Mouse (Mus musculus): ENCODE measurements around the gene Hdac8. TPM values are rescaled to one million over a fixed set of nuclear protein-coding genes. Genes with fewer than 3 reads are reported as not detected.

Gene Hdac8
- polyA plus RNA-seq, 1 experiment from 2014 or later = 2.5 TPM

DNA sequence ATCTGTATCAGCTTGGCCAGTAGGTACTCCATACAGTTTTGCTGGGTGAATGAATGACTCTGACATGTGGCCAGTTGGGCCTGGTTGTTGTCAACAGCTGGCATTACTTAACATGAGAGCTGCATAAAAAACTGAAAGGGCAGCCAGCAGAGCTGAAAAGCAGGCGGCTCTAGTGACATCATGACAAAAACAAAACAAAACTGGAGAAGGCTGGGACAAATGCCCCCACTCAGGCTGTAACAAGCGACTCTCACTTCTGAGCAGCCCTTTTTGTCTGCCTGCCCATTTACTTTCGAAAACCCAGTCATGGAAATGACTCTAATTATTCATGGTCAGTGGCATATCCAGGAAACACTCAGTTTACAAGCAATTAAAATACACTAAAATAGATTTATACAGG lies 185.5 kb downstream of the Hdac8 start:
- no peak for ATAC-seq (ENCODE audit: low read depth)
- Histone ChIP-seq H3K4me3 (replicated peaks) (no peak overlapping the region), H3K9ac (no peak overlapping the region), H3K4me1 (replicated peaks) (peaks cover 40% of the 10 kb centered on the region), H3K27ac (peak overlapping the region; percentile 23; the same call in 1 of the 2 replicates), H3K36me3 (no peaks in the 10 kb centered on the region), H3K4me2 (no peak overlapping the region), H3K9me3 (replicated peaks) (no peaks in the 10 kb centered on the region), H3K27me3 (peaks cover 4% of the 10 kb centered on the region; the same call in 1 of the 2 replicates)
- DNase-seq = no peak
- 59% methylated on average over 3 of the region's 3 CpGs for WGBS (ENCODE audit: insufficient replicate concordance)

DNA sequence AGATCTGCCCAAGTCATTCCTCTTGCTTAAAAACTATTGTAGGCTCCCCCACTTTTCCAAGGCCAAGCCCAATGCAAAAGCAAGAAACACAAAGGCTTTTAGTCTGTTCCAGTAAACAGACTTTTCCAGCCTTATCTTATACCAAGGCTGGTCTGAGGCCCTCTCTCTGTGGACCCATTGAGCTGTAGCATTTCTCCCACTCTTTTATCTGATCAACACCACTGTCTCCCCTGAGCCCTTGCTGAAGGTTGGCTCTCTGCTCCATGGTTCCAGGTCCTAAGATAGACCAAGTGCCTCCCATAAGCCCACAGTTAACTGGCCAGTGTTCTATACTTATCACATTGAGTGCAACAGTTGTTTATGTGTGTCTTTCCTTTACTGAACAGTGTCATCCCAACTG lies 185.9 kb downstream of the Hdac8 start:
- Histone ChIP-seq H3K36me3 (no peaks in the 10 kb centered on the region), H3K27me3 (peaks cover 4% of the 10 kb centered on the region; the same call in 1 of the 2 replicates), H3K4me2 (no peak overlapping the region), H3K4me3 (replicated peaks) (no peak overlapping the region), H3K9ac (no peak overlapping the region), H3K9me3 (replicated peaks) (no peaks in the 10 kb centered on the region), H3K27ac (peak overlapping the region; percentile 23; the same call in 1 of the 2 replicates), H3K4me1 (replicated peaks) (peaks cover 37% of the 10 kb centered on the region)
- peak; percentile 87 for ATAC-seq (ENCODE audit: low read depth)
- DNase-seq = peak; percentile 16

DNA sequence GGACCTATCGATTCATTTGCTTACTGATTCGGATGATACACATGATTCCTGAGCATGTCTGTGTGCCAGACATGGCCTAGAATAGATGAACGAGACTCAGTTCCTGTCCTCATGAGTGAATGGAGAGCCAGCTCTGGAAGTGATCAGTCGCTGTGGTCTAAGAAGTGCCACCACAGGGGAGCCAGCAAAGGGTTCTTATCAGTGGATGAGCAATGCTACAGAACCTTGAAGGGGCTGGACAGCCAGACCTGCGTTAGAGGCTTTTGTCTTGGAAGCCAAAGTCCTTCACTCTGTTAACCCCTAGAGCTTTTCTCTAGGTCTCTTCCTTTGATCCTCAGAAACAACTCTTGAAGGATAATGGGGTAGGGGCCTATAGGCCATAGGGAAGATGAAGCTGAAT lies 186.4 kb downstream of the Hdac8 start:
- Histone ChIP-seq H3K27me3 (peaks cover 7% of the 10 kb centered on the region), H3K4me3 (replicated peaks) (no peak overlapping the region), H3K27ac (peak overlapping the region; percentile 23; the same call in 1 of the 2 replicates), H3K4me2 (no peak overlapping the region), H3K9me3 (replicated peaks) (no peaks in the 10 kb centered on the region), H3K36me3 (no peaks in the 10 kb centered on the region), H3K9ac (no peak overlapping the region), H3K4me1 (replicated peaks) (peaks cover 32% of the 10 kb centered on the region)
- DNase-seq (no peak), ATAC-seq (ENCODE audit: low read depth) (peak; percentile 66)
- WGBS (ENCODE audit: insufficient replicate concordance) = 56% methylated on average over 5 of the region's 5 CpGs

DNA sequence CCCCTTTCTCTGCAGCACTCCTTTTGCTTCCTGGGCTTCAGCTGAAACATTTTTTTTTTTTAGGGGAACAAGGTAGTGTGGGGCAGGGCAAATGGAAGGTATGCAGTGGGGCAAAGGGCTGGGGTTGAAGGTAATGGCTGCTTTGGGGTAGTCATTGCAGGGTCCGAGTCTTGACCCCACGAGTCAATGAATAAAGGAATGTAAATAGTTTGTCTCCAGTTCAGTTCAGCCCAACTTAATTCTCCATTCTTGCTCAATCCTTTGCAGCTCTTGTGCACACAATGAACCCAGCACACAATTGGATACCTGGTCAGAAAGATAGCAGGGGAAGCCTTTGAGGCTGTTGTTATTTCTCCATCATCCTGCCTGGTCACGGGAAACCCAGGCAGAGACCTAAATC lies 194.0 kb downstream of the Hdac8 start:
- H3K4me3 ChIP-seq (replicated peaks) = no peak overlapping the region
- no peaks in the 10 kb centered on the region for H3K4me1 ChIP-seq (replicated peaks)
- DNase-seq = no peak
- no peak overlapping the region for H3K27ac ChIP-seq
- H3K4me2 ChIP-seq = no peak overlapping the region
- ATAC-seq (ENCODE audit: low read depth) = peak; percentile 80
- 67% methylated on average over 3 of the region's 3 CpGs for WGBS (ENCODE audit: insufficient replicate concordance)
- H3K9me3 ChIP-seq (replicated peaks) = no peaks in the 10 kb centered on the region
- no peak overlapping the region for H3K9ac ChIP-seq
- H3K27me3 ChIP-seq = peaks cover 5% of the 10 kb centered on the region
- no peaks in the 10 kb centered on the region for H3K36me3 ChIP-seq

DNA sequence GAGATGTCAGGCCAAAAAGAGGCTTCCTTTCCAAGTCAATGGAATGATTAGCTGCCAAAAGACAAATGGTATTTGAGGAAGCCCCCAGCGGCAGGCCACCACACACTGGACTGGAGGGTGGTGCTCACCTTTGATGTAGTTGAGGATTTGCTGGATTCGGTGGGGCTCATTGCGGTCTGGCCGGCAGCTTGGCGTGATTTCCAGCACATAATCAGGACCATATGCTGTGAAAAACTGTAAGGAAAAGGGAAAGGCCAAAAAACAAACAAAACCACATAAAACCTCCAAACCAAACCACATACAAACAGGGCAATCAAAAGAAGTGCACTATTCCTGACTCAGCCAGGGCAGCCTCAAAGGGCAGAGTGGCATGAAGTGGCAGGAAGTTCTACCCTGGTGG lies 197.6 kb downstream of the Hdac8 start:
- Histone ChIP-seq H3K27ac (no peak overlapping the region), H3K9ac (no peak overlapping the region), H3K4me2 (no peak overlapping the region), H3K9me3 (replicated peaks) (no peaks in the 10 kb centered on the region), H3K4me3 (replicated peaks) (no peak overlapping the region), H3K27me3 (no peaks in the 10 kb centered on the region; the same call in 1 of the 2 replicates), H3K4me1 (replicated peaks) (peaks cover 5% of the 10 kb centered on the region; the same call in 1 of the 2 replicates), H3K36me3 (no peaks in the 10 kb centered on the region)
- DNase-seq (no peak), ATAC-seq (ENCODE audit: low read depth) (no peak)
- WGBS (ENCODE audit: insufficient replicate concordance) = 75% methylated on average over 5 of the region's 5 CpGs

DNA sequence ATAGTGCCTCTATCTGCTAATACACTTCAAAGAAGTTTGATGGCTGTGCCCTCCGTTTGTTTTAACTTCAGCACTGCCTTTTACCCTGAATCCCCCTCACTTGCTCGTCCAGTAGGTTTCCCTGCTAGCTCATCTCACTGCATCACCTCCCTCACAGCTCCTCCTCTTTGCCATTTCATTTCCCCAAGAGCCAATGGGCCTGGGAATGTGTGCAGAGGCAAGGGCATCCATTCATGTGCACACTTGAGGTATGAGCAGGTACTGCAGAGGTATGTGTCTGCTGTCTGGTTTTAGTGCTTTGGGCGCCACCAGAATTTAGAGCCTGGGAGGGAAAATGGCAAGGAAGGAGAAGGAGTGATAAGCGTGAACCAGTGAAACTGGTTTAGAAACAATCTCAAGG lies 199.4 kb downstream of the Hdac8 start:
- 60% methylated on average over 4 of the region's 4 CpGs for WGBS (ENCODE audit: insufficient replicate concordance)
- Histone ChIP-seq H3K36me3 (no peaks in the 10 kb centered on the region), H3K27ac (no peak overlapping the region), H3K27me3 (no peaks in the 10 kb centered on the region; the same call in 1 of the 2 replicates), H3K9ac (no peak overlapping the region), H3K4me2 (no peak overlapping the region), H3K4me1 (replicated peaks) (peaks cover 9% of the 10 kb centered on the region; the same call in 1 of the 2 replicates), H3K9me3 (replicated peaks) (no peaks in the 10 kb centered on the region), H3K4me3 (replicated peaks) (no peak overlapping the region)
- DNase-seq (no peak), ATAC-seq (ENCODE audit: low read depth) (no peak)

DNA sequence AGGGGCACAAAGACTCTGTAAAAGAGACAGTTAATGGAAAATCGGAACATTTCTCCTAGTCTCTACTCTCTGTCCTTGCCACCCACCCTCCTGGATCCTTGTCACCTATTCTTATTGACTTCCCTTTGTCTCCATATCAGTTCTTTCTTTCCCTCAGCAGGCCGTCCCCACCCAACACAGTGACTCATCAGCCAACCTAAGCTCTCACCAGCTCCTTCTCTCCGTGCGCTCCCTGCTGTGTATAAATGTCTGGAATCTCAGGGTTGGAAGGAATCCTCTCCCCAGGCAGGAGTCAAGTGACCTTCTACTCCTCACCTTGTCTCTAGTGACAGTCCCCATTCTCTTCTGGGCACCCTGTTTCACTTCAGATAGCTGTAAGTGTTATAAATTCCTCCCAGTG lies 200.2 kb downstream of the Hdac8 start:
- Histone ChIP-seq H3K4me3 (replicated peaks) (no peak overlapping the region), H3K27me3 (no peaks in the 10 kb centered on the region; the same call in 1 of the 2 replicates), H3K4me2 (no peak overlapping the region), H3K9ac (no peak overlapping the region), H3K27ac (no peak overlapping the region), H3K9me3 (replicated peaks) (no peaks in the 10 kb centered on the region), H3K4me1 (replicated peaks) (peaks cover 9% of the 10 kb centered on the region; the same call in 1 of the 2 replicates), H3K36me3 (no peaks in the 10 kb centered on the region)
- ATAC-seq (ENCODE audit: low read depth) = no peak
- no peak for DNase-seq
- 66% methylated on average over 4 of the region's 4 CpGs for WGBS (ENCODE audit: insufficient replicate concordance)

DNA sequence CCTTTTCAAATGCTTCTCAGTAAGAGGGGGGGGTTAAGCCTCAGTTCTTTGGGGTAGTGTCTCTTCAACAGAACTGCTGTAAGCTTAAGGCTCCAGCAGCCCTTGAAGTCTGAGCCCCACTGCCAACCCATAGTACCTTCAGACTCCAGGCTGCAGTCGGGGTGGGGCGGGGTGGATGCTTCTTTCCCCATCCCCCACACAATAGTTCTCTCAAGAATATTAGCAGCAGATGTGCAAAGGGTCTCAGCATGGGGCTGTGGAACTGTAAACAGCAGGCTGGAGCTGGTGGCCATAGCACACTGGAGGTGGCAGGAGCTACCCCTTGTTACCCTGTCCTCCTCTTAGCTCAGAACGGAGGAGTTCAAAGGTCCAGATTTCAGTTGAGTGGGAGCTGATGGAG lies 202.7 kb downstream of the Hdac8 start:
- Histone ChIP-seq H3K9me3 (replicated peaks) (no peaks in the 10 kb centered on the region), H3K4me1 (replicated peaks) (peaks cover 9% of the 10 kb centered on the region; the same call in 1 of the 2 replicates), H3K27me3 (no peaks in the 10 kb centered on the region; the same call in 1 of the 2 replicates), H3K9ac (no peak overlapping the region), H3K27ac (no peak overlapping the region), H3K4me3 (replicated peaks) (no peak overlapping the region), H3K36me3 (no peaks in the 10 kb centered on the region), H3K4me2 (no peak overlapping the region)
- no peak for DNase-seq
- WGBS (ENCODE audit: insufficient replicate concordance) = 52% methylated on average over 3 of the region's 3 CpGs
- ATAC-seq (ENCODE audit: low read depth) = no peak

DNA sequence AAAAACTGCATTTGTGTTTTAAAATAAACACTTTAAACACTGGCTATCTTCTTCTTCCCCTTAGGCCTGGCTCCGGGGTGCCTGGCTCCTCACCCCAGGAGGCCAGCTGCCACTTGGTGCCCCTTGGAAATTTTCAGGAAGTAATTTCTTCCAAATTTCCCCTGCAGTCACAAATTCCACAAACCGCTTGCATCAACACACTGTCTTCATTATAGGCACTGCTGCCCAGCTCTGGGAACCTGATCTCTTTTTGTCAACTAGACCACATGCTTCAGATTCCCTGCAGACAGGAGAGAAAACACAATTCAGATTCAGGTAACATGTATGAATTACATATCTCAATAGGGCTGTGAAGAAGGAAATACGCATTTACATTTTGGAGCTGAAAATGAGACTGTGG lies 220.3 kb downstream of the Hdac8 start:
- Histone ChIP-seq H3K36me3 (no peaks in the 10 kb centered on the region), H3K9me3 (replicated peaks) (no peaks in the 10 kb centered on the region), H3K4me2 (no peak overlapping the region), H3K27ac (no peak overlapping the region), H3K9ac (no peak overlapping the region), H3K4me1 (replicated peaks) (no peaks in the 10 kb centered on the region), H3K4me3 (replicated peaks) (no peak overlapping the region), H3K27me3 (no peaks in the 10 kb centered on the region)
- DNase-seq (no peak), ATAC-seq (ENCODE audit: low read depth) (no peak)
- 71% methylated on average over 3 of the region's 3 CpGs for WGBS (ENCODE audit: insufficient replicate concordance)

DNA sequence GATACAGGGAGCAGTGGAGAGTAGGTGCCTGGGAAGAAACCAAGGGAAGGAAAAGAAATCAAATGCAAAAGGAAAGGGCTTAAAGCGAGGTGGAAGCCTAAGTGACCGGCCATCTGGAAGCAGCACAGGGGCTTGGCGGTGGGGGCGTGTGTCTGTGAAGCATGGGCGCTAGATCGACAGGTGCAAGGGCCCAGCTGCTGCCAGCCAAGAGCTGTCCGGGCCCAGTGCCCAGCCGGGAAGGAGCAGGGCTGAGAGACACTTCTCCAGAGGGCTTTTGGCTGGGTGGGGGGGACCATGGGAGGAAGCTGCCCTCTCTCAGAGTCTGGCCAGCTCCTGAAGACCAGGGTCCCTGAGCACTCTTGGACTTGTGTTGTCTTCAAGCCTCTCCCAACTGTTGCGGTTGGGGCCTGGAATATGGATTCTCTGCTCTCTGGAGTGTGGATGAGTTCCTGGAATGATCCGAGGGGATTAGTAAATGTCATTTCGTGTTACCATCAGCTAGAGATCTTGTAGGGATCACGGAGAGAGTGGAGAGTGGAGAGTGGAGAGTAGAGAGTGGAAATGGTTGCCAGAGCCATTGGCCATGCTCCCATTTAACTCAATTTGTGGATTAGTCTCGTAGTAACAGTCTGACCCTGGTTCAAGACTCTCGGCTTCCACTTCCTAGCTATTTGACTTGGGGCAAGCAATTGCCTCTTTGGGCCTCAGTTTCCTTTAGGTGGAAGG lies 242.4 kb downstream of the Hdac8 start:
- Histone ChIP-seq H3K27me3 (peaks cover 13% of the 10 kb centered on the region; the same call in 1 of the 2 replicates), H3K36me3 (no peaks in the 10 kb centered on the region), H3K9me3 (replicated peaks) (no peaks in the 10 kb centered on the region), H3K4me1 (replicated peaks) (no peaks in the 10 kb centered on the region), H3K27ac (no peak overlapping the region), H3K9ac (no peak overlapping the region), H3K4me3 (replicated peaks) (no peak overlapping the region), H3K4me2 (no peak overlapping the region)
- DNase-seq (no peak), ATAC-seq (ENCODE audit: low read depth) (no peak)
- 71% methylated on average over 14 of the region's 14 CpGs for WGBS (ENCODE audit: insufficient replicate concordance)

DNA sequence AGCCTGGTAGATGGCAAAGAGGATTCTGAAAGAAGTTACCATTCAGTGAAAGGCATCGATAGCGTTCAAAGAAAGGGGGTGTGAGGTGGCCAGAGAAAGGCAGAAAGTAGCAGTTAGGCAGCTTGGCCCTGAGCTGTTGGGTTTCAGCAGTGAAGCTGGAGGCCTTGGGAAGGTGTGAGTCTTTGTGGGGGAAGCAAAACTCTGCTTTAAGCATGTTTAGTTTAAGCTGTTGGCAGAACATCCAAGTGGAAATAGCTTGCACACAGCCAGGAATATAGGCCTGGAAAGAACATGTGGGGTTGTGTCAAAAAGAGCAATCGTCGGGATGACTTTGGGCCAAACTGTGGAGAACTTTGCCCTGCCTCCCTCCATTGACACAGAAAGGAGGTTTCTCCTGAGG lies 245.4 kb downstream of the Hdac8 start:
- Histone ChIP-seq H3K4me1 (replicated peaks) (no peaks in the 10 kb centered on the region), H3K9ac (no peak overlapping the region), H3K27ac (no peak overlapping the region), H3K27me3 (peaks cover 16% of the 10 kb centered on the region; the same call in 1 of the 2 replicates), H3K4me3 (replicated peaks) (no peak overlapping the region), H3K4me2 (no peak overlapping the region), H3K9me3 (replicated peaks) (no peaks in the 10 kb centered on the region), H3K36me3 (no peaks in the 10 kb centered on the region)
- WGBS (ENCODE audit: insufficient replicate concordance) = 88% methylated on average over 4 of the region's 4 CpGs
- DNase-seq (no peak), ATAC-seq (ENCODE audit: low read depth) (no peak)

DNA sequence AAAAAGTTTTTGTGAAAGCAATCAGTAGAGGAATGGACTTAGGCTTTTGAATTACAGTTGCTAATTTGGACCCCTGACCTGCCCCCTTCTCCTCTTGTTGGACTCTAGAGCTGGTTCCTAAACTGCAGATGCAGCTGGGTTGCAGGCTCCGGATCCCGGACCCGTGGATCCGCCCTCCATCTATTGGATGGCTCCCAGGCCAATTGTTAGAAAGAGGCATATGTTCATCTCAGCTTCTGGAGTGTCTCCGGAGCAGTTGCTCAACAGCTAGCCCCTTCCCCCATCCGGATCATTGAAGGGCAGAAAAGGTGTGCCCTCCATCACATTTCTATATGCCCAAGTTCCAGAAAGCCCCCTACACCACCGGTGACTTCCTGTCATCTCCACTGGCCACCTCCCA lies 251.3 kb downstream of the Hdac8 start:
- Histone ChIP-seq H3K4me2 (0 out of 2 replicates have a peak overlapping the region, but pooled peaks have one; percentile 10), H3K4me1 (replicated peaks) (no peaks in the 10 kb centered on the region), H3K9ac (no peak overlapping the region), H3K27me3 (peaks cover 59% of the 10 kb centered on the region), H3K27ac (no peak overlapping the region), H3K36me3 (no peaks in the 10 kb centered on the region), H3K9me3 (replicated peaks) (no peaks in the 10 kb centered on the region; the same call in 1 of the 2 replicates), H3K4me3 (replicated peaks) (no peak overlapping the region)
- WGBS (ENCODE audit: insufficient replicate concordance) = 17% methylated on average over 7 of the region's 7 CpGs
- DNase-seq (no peak), ATAC-seq (ENCODE audit: low read depth) (no peak)

All from liver, embryonic 13.5 days (tissue).